Mouse (Mus musculus) heart, embryonic 11.5 days (tissue): ENCODE measurements around the gene Prtg. TPM values are rescaled to one million over a fixed set of nuclear protein-coding genes. Genes with fewer than 3 reads are reported as not detected.

Source experiments
- ATAC-seq: fragments of 200-750 bp; cut with Nextera tagmentation; replicated peaks from 2 replicates; pipeline ENCODE4 v1.8.0; 2017; ENCODE audit warnings: moderate library complexity; ENCODE audit not compliant: insufficient number of reproducible peaks, low FRiP score, low TSS enrichment
- H3K27ac ChIP-seq: fragments of 300-500 bp; sonication (generic); 2 replicates; pipeline ENCODE4 v1.5.1; 2014; ENCODE audit warnings: mild to moderate bottlenecking, low read depth, low read length
- H3K27me3 ChIP-seq: fragments of 300-500 bp; sonication (generic); 2 replicates; pipeline ENCODE4 v1.6.1; 2014; ENCODE audit warnings: mild to moderate bottlenecking, low read length, mixed read lengths; ENCODE audit not compliant: control insufficient read depth, insufficient read depth
- H3K36me3 ChIP-seq: fragments of 300-500 bp; sonication (generic); 2 replicates; pipeline ENCODE4 v1.6.1; 2014; ENCODE audit warnings: mild to moderate bottlenecking, low read length, moderate library complexity, mixed read lengths; ENCODE audit not compliant: control insufficient read depth, insufficient read depth
- H3K4me1 ChIP-seq: fragments of 300-500 bp; sonication (generic); 2 replicates; pipeline ENCODE4 v1.6.1; 2014; ENCODE audit warnings: low read length; ENCODE audit not compliant: control insufficient read depth, insufficient read depth
- H3K4me2 ChIP-seq: fragments of 300-500 bp; sonication (generic); 2 replicates; pipeline ENCODE4 v1.6.1; 2014; ENCODE audit warnings: mild to moderate bottlenecking, moderate library complexity
- H3K4me3 ChIP-seq: fragments of 300-500 bp; sonication (generic); 2 replicates; pipeline ENCODE4 v1.5.1; 2014; ENCODE audit warnings: low read depth, low read length
- H3K9ac ChIP-seq: fragments of 300-500 bp; sonication (generic); 2 replicates; pipeline ENCODE4 v1.6.1; 2014; ENCODE audit warnings: mild to moderate bottlenecking, low read depth, low read length, moderate library complexity
- H3K9me3 ChIP-seq: fragments of 300-500 bp; sonication (generic); replicated peaks from 2 replicates; pipeline ENCODE4 v1.6.1; 2016; ENCODE audit warnings: low read length; ENCODE audit not compliant: control insufficient read depth
- WGBS: fragments of 180-500 bp; shearing (Covaris S2); extraction: QIAGEN DNeasy Blood & Tissue Kit; methylation state at CpG from one replicate; pipeline ENCODE4 v1.1.7; 2014; ENCODE audit not compliant: insufficient replicate concordance; 5-methylcytosine and 5-hydroxymethylcytosine counted together
- polyA plus RNA-seq: library from polyadenylated mRNA; unstranded; fragments of >200 nt; fragmentation: Nextera tagmentation; extraction: Ambion mirVana; gene quantifications from 2 replicates; pipeline ENCODE4 v1.2.1, GENCODE M21; 2014

Prtg gene
- polyA plus RNA-seq, 1 experiment from 2014 or later = 3.2 TPM

GRCm38 (mm10) chr9:72860764-72861163 is 54.1 kb downstream of the Prtg start:
- peaks cover 4% of the 10 kb centered on the region; the same call in 1 of the 2 replicates for H3K36me3 ChIP-seq
- no peaks in the 10 kb centered on the region for H3K9me3 ChIP-seq
- H3K4me1 ChIP-seq = no peaks in the 10 kb centered on the region
- H3K4me3 ChIP-seq = no peak overlapping the region
- no peak overlapping the region for H3K27ac ChIP-seq
- no peak overlapping the region for H3K9ac ChIP-seq
- no peak overlapping the region for H3K4me2 ChIP-seq
- ATAC-seq = no peak
- 78% methylated on average over 5 of the region's 5 CpGs for WGBS
- H3K27me3 ChIP-seq = no peaks in the 10 kb centered on the region

- Histone ChIP-seq H3K4me2 (no peak overlapping the region), H3K4me1 (no peaks in the 10 kb centered on the region), H3K9ac (no peak overlapping the region), H3K9me3 (no peaks in the 10 kb centered on the region), H3K27ac (no peak overlapping the region), H3K4me3 (no peak overlapping the region), H3K36me3 (peaks cover 4% of the 10 kb centered on the region; the same call in 1 of the 2 replicates), H3K27me3 (no peaks in the 10 kb centered on the region)
- ATAC-seq = no peak
- WGBS = 82% methylated on average over 10 of the region's 10 CpGs
Observed at GRCm38 (mm10) chr9:72861235-72861634, 54.6 kb downstream of the Prtg start.

GRCm38 (mm10) chr9:72862186-72862585 is 55.5 kb downstream of the Prtg start:
- Histone ChIP-seq H3K4me3 (no peak overlapping the region), H3K4me2 (no peak overlapping the region), H3K36me3 (peaks cover 4% of the 10 kb centered on the region; the same call in 1 of the 2 replicates), H3K27ac (no peak overlapping the region), H3K4me1 (no peaks in the 10 kb centered on the region), H3K9me3 (no peaks in the 10 kb centered on the region), H3K9ac (no peak overlapping the region), H3K27me3 (no peaks in the 10 kb centered on the region)
- no peak for ATAC-seq
- WGBS = 82% methylated on average over 11 of the region's 11 CpGs

DNA sequence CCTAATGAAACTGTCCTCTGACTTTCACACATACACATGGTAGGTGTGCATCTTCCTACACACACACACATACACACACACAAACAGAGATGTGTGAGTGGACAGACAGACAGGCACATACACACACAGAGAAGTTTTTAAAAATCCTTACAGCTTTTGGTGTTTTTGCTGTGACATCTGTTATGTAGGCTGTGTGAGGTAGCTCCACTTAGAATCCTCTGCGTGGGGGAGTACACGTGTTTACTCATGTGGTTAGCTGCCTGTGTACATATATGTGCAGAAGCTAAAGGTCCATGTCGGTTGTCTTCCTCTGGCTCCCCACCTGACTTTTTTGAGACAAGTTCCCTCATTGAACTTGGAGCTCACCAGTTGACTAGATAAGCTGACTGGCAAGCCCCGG is 56.3 kb downstream of the Prtg start:
- no peak overlapping the region for H3K27ac ChIP-seq
- H3K27me3 ChIP-seq = no peaks in the 10 kb centered on the region
- no peaks in the 10 kb centered on the region for H3K4me1 ChIP-seq
- H3K4me3 ChIP-seq = no peak overlapping the region
- WGBS = 74% methylated on average over 4 of the region's 4 CpGs
- H3K9me3 ChIP-seq = no peaks in the 10 kb centered on the region
- no peak overlapping the region for H3K9ac ChIP-seq
- no peak overlapping the region for H3K4me2 ChIP-seq
- peaks cover 4% of the 10 kb centered on the region; the same call in 1 of the 2 replicates for H3K36me3 ChIP-seq
- no peak for ATAC-seq

DNA sequence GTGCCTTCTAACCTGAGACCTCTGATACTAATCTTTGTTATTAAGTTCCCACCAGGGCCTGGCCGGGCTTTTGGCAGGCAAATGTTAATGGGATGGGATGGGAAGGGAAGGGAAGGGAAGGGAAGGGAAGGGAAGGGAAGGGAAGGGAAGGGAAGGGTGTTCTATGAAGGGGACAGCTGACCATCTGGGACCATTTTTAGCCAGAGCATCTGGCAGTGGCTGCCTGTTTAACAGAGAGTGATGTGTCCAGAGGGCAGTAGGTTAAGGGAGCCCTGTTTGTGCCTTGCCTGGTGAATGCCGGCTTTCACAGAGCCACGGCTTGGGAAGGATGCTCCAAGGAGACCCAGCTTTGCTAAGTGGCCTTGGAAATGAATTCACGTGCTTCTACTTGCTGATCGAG is 57.1 kb downstream of the Prtg start:
- Histone ChIP-seq H3K9ac (no peak overlapping the region), H3K36me3 (peaks cover 4% of the 10 kb centered on the region; the same call in 1 of the 2 replicates), H3K4me3 (no peak overlapping the region), H3K4me2 (no peak overlapping the region), H3K27ac (no peak overlapping the region), H3K4me1 (peaks cover 5% of the 10 kb centered on the region), H3K9me3 (no peaks in the 10 kb centered on the region), H3K27me3 (no peaks in the 10 kb centered on the region)
- no peak for ATAC-seq
- 63% methylated on average over 5 of the region's 5 CpGs for WGBS

DNA sequence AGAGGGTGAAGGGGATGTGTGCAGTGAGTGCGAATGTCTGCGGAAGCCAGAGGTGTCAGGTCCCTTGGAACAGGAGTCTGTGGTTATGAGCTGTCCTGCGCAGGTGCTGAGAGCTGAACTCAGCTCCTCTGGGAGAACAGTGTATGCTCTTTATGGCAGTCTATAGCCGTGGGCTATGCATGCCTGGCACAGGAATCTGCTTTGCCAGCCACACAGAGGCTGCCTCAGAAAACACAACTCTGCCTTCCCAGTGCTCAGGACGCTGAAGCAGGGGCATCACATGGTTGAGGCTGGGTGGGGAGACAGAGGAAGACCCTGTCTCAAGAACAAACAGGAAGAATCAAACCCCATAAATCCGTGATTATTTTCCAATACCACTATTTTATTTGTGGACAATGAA is 60.8 kb downstream of the Prtg start:
- Histone ChIP-seq H3K27me3 (no peaks in the 10 kb centered on the region), H3K27ac (no peak overlapping the region), H3K4me1 (peaks cover 23% of the 10 kb centered on the region), H3K4me2 (no peak overlapping the region), H3K9ac (no peak overlapping the region), H3K9me3 (no peaks in the 10 kb centered on the region), H3K36me3 (no peaks in the 10 kb centered on the region), H3K4me3 (no peak overlapping the region)
- no peak for ATAC-seq
- 85% methylated on average over 6 of the region's 6 CpGs for WGBS

DNA sequence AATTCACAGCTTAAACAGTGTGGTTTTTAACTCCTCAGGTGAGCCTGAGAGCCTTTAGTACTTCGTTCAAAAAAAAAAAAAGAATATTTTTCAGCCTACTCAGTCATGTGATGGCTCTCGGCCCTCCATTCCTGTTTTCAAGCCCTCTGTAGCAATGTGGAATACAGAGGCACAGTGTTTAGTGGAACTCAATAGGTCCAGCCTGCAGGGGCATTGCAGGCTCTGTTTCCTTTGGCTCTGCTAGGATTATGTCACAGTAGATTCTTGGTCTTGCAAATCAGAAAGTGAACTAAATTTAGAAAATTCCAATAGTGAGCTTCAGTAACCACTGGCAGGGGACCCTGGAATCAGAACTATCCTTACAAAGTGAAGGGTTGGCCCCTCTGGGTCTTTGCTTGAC is 62.1 kb downstream of the Prtg start:
- Histone ChIP-seq H3K4me3 (no peak overlapping the region), H3K36me3 (no peaks in the 10 kb centered on the region), H3K4me2 (no peak overlapping the region), H3K9ac (no peak overlapping the region), H3K27me3 (no peaks in the 10 kb centered on the region), H3K27ac (peak overlapping the region; percentile 46; the same call in 1 of the 2 replicates), H3K9me3 (no peaks in the 10 kb centered on the region), H3K4me1 (peaks cover 27% of the 10 kb centered on the region)
- WGBS = 52% methylated on average over 2 of the region's 2 CpGs
- no peak for ATAC-seq

DNA sequence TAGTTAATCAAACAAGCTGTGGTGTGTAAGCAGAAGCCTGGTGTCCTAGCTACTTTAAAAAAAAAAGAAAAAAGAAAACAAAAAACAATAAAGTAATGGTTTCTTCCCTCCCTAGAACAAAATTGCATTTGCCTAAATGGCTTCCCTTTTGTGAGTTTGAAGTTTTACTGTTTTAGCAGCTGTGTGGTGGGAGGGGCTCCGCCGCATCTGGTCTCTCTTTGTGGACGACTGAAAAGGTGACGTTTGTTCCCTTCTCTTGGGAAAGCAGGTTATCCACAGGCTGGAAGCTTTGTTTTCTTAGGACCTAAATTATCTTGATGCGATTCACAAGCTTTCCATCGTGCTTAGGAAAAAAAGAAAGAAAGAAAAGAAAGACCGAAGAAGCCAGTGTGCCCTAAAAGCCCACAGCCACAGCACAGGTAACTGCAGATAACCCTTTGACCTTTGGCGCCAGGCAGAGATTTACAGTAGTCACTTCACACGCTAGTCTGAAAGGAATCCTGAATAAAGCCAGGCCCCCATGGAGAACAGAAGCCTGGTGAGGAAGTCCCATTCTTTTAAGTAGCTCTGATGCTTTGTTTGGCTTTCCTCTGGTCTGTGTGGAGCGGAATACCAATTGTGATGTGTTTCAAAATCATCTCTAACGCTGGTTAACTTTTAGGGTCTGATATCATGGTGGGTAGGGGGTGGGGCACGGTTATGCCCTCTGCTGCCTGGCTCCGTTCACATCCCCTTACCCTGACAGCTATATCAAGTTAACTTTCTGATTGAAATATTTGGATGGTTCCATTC is 65.0 kb downstream of the Prtg start:
- H3K4me3 ChIP-seq = no peak overlapping the region
- no peak for ATAC-seq
- H3K27me3 ChIP-seq = no peaks in the 10 kb centered on the region
- H3K36me3 ChIP-seq = no peaks in the 10 kb centered on the region
- H3K9me3 ChIP-seq = no peaks in the 10 kb centered on the region
- WGBS = 13% methylated on average over 13 of the region's 13 CpGs
- peak overlapping the region; percentile 47; the same call in 1 of the 2 replicates for H3K9ac ChIP-seq
- H3K4me2 ChIP-seq = peak overlapping the region; percentile 49
- peaks cover 27% of the 10 kb centered on the region for H3K4me1 ChIP-seq
- peak overlapping the region; percentile 79 for H3K27ac ChIP-seq
